Mouse (Mus musculus) ES-E14 (cell line): ENCODE data around the gene Chrna1.

Experiments used
- CHD2 ChIP-seq: IDR thresholded peaks from 2 replicates; pipeline ENCODE4 v1.6.1; 2014; ENCODE audit warnings: mild to moderate bottlenecking, low read depth, low read length, inconsistent platforms
- MAFK ChIP-seq: IDR thresholded peaks from 2 replicates; pipeline ENCODE4 v1.6.1; 2014; ENCODE audit warnings: mild to moderate bottlenecking, low read depth, low read length, inconsistent platforms; ENCODE audit not compliant: insufficient read depth
- ZC3H11A ChIP-seq: IDR thresholded peaks from 2 replicates; pipeline ENCODE4 v1.6.1; 2012; ENCODE audit warnings: low read depth, mild to moderate bottlenecking, inconsistent platforms, low read length, borderline replicate concordance
- ZNF384 ChIP-seq: IDR thresholded peaks from 2 replicates; pipeline ENCODE4 v1.6.1; 2012; ENCODE audit warnings: low read depth, low read length, inconsistent platforms

DNA sequence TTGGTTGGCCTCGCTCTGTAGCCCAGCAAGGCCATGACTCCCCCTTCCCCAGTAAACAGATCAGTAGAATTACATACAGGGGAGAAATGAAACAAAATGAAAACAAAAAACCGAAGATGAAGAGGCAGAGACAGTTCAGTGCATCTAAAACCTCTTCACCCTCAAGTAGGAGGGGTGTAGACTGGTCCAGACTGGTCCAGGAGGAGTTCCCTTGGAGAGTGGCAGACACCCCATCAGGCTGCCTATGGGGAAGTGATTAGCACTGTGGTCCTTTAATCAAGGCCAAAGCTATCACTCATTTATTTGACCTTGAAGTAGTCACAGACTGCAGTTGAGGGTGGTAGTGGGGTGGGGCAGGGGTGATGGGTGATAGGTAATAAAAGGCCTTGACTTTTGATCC is 24.4 kb upstream of the Chrna1 start:
- TF ChIP-seq ZNF384 (no peak), MAFK (no peak), ZC3H11A (no peak), CHD2 (no peak)
